19 mouse cellular contexts compared by ENCODE assay signal in the genomic region with DNA sequence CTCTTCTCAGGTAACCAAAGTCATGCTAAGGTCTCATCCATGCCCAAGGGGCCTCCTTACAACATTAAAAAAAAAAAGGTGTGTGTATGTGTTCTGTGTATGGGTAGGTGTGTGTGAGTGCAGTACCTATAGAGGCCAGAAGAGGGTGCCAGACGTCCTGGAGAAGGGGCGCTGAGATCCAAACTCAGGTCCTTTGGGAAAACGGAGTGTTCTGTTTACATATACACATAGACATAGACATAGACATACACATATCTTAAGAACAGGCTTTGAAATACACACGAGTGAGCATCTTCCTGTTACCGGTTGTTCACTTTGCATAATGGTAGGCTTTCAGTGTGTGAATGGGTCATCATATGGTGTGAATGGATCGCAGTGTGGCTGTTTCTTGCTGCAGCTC. TPM values are rescaled to one million over a fixed set of nuclear protein-coding genes. Genes with fewer than 3 reads are reported as not detected.
A peak's percentile ranks its signal among the peaks of the same experiment; 100 is the strongest.
DNase-seq lines count a peak whose midpoint lies in the region; ATAC-seq and TF ChIP-seq lines count a peak whose summit lies in the region.
"Had no signal": no experiment of that assay in that cellular context is flagged by ENCODE, and none has a peak within 500 bp of the region (broad histone marks: within the 10 kb centered on the region; RNA-seq: fewer than 3 reads in every experiment).

No protein-coding gene starts in this region.

- H3K79me2 ChIP-seq in heart, adult 2 months (replicated peaks; ENCODE audit: control insufficient read depth, insufficient read depth, low read length) = no peaks in the 10 kb centered on the region
- H3K79me2 ChIP-seq in CH12.LX (replicated peaks; ENCODE audit: control insufficient read depth, extremely low read depth, insufficient read depth, poor library complexity, severe bottlenecking) = peaks cover 13% of the 10 kb centered on the region

- H3K4me2 ChIP-seq in CH12.LX (ENCODE audit: insufficient read depth, low read depth, poor library complexity, severe bottlenecking) = no peak overlapping the region
- H3K4me2 ChIP-seq in midbrain, embryonic 16.5 days (ENCODE audit: low read length) = no peak overlapping the region
- H3K4me2 ChIP-seq: liver, embryonic 15.5 days; midbrain, embryonic 13.5 days; neural tube, embryonic 15.5 days had no signal

- peak; percentile 60 for TF ChIP-seq CTCF in heart, adult 2 months (IDR thresholded peaks at IDR 0.05)
- TF ChIP-seq CTCF in lung, adult 2 months (IDR thresholded peaks at IDR 0.05; ENCODE audit: insufficient read depth, low read length) = peak; percentile 42; the same call in 1 of the 2 replicates
- TF ChIP-seq CTCF in CH12.LX (conservative IDR thresholded peaks at IDR 0.05 in 1 of 2, IDR thresholded peaks at IDR 0.05 in 1 of 2; ENCODE audit: low read depth in 2 of 2, low read length in 2 of 2) = peak; percentile 23 to 38; a peak in 1 of 4 replicates

- no peak; the same call in none of the 2 replicates for TF ChIP-seq RAD21 in CH12.LX (IDR thresholded peaks at IDR 0.05; ENCODE audit: low read depth, low read length)

- no peak for ATAC-seq in midbrain, embryonic 16.5 days
- ATAC-seq: midbrain, embryonic 13.5 days had no signal

- H3K27me3 ChIP-seq in heart, adult 2 months (ENCODE audit: control insufficient read depth, insufficient read depth, low read length) = no peaks in the 10 kb centered on the region
- H3K27me3 ChIP-seq in heart, embryonic 10.5 days (ENCODE audit: insufficient read depth, poor library complexity, severe bottlenecking) = no peaks in the 10 kb centered on the region
- H3K27me3 ChIP-seq in CH12.LX (replicated peaks) = no peaks in the 10 kb centered on the region
- H3K27me3 ChIP-seq in midbrain, embryonic 16.5 days (ENCODE audit: control insufficient read depth, insufficient read depth, low read depth, low read length) = no peaks in the 10 kb centered on the region
- H3K27me3 ChIP-seq: liver, embryonic 15.5 days; midbrain, embryonic 13.5 days; neural tube, embryonic 15.5 days had no signal

- no peak for TF ChIP-seq EP300 in heart, adult 2 months (IDR thresholded peaks at IDR 0.05; ENCODE audit: insufficient read depth, low read depth, low read length)
- TF ChIP-seq EP300 in CH12.LX (IDR thresholded peaks at IDR 0.05; ENCODE audit: low read length) = no peak

- no peaks in the 10 kb centered on the region; the same call in 1 of the 2 replicates for H3K36me3 ChIP-seq in heart, adult 2 months (ENCODE audit: control insufficient read depth, insufficient read depth, low read length)
- H3K36me3 ChIP-seq in heart, embryonic 10.5 days = peaks cover 21% of the 10 kb centered on the region
- peaks cover 1 to 19% of the 10 kb centered on the region in 2 experiments for H3K36me3 ChIP-seq in CH12.LX (replicated peaks in 1 of 2; ENCODE audit: control insufficient read depth in 1 of 2, insufficient read depth in 1 of 2, low read length in 1 of 2)
- H3K36me3 ChIP-seq in midbrain, embryonic 16.5 days (ENCODE audit: control insufficient read depth, insufficient read depth, low read length) = peaks cover under 1% of the 10 kb centered on the region; the same call in 1 of the 2 replicates

- WGBS in heart, adult 2 months = 90% methylated on average over 6 of the region's 6 CpGs
- WGBS in heart, embryonic 10.5 days = 88% methylated on average over 6 of the region's 6 CpGs
- 89% methylated on average over 6 of the region's 6 CpGs for WGBS in lung, adult 2 months
- WGBS in midbrain, embryonic 16.5 days = 91% methylated on average over 6 of the region's 6 CpGs

- TF ChIP-seq POLR2A in heart, adult 2 months (IDR thresholded peaks at IDR 0.05; ENCODE audit: insufficient read depth, low read depth, low read length) = no peak
- TF ChIP-seq POLR2A in lung, adult 2 months (IDR thresholded peaks at IDR 0.05; ENCODE audit: borderline replicate concordance, extremely low read depth, low read depth, low read length) = no peak
- no peak for TF ChIP-seq POLR2A in CH12.LX (IDR thresholded peaks at IDR 0.05; ENCODE audit: low read depth, low read length)

- in situ Hi-C loops in CH12.LX (cut with MboI; ENCODE audit: low pct_ligation_motif_present, low pct_unique_long_range_greater_than_20kb, low sequenced_read_pairs) = no loop called here

- H3K27ac ChIP-seq in heart, adult 2 months = no peak overlapping the region
- H3K27ac ChIP-seq in heart, embryonic 10.5 days = no peak overlapping the region
- H3K27ac ChIP-seq in CH12.LX (ENCODE audit: insufficient read depth, low read depth) = no peak overlapping the region
- H3K27ac ChIP-seq in midbrain, embryonic 16.5 days (ENCODE audit: low read length) = no peak overlapping the region
- H3K27ac ChIP-seq: embryonic facial prominence, embryonic 10.5 days; midbrain, embryonic 13.5 days; neural tube, embryonic 15.5 days had no signal

- no peaks in the 10 kb centered on the region for H3K9me3 ChIP-seq in heart, embryonic 10.5 days
- H3K9me3 ChIP-seq in CH12.LX (replicated peaks; ENCODE audit: low read length) = peaks cover 7% of the 10 kb centered on the region
- no peaks in the 10 kb centered on the region for H3K9me3 ChIP-seq in midbrain, embryonic 16.5 days (replicated peaks; ENCODE audit: control insufficient read depth, low read length, poor library complexity, severe bottlenecking)
- H3K9me3 ChIP-seq: embryonic facial prominence, embryonic 10.5 days; liver, embryonic 15.5 days; midbrain, embryonic 13.5 days; neural tube, embryonic 15.5 days had no signal

- intact Hi-C loops in heart, adult 2 months (cut with DNase I) = loop anchor here (2.0 kb wide), 1 partner anchor 13 kb away; no protein-coding TSS in a partner anchor

- no peak overlapping the region for H3K4me3 ChIP-seq in heart, adult 2 months
- no peak overlapping the region for H3K4me3 ChIP-seq in heart, embryonic 10.5 days
- H3K4me3 ChIP-seq in lung, adult 2 months (replicated peaks; ENCODE audit: extremely low read depth, low read depth, low read length) = no peak overlapping the region
- no peak overlapping the region for H3K4me3 ChIP-seq in CH12.LX (replicated peaks in 1 of 3; ENCODE audit: low read depth in 2 of 3, low read length in 2 of 3, poor library complexity in 1 of 3)
- H3K4me3 ChIP-seq in midbrain, embryonic 16.5 days (ENCODE audit: low read depth, low read length) = no peak overlapping the region
- H3K4me3 ChIP-seq: embryonic facial prominence, embryonic 10.5 days; liver, embryonic 15.5 days; midbrain, embryonic 13.5 days; neural tube, embryonic 15.5 days had no signal

- H3K4me1 ChIP-seq in heart, adult 2 months (ENCODE audit: control insufficient read depth, insufficient read depth, low read length) = peaks cover 9% of the 10 kb centered on the region
- peaks cover 37% of the 10 kb centered on the region for H3K4me1 ChIP-seq in heart, embryonic 10.5 days
- H3K4me1 ChIP-seq in lung, adult 2 months (ENCODE audit: control insufficient read depth, insufficient read depth, low read length) = peaks cover 4% of the 10 kb centered on the region
- peaks cover 5 to 14% of the 10 kb centered on the region in 2 experiments for H3K4me1 ChIP-seq in CH12.LX (ENCODE audit: control insufficient read depth in 1 of 2, insufficient read depth in 2 of 2)
- H3K4me1 ChIP-seq in midbrain, embryonic 16.5 days (ENCODE audit: control insufficient read depth, insufficient read depth, low read length) = peaks cover 19% of the 10 kb centered on the region

- H3K9ac ChIP-seq in heart, adult 2 months (ENCODE audit: low read depth, low read length) = no peak overlapping the region
- no peak overlapping the region for H3K9ac ChIP-seq in CH12.LX (ENCODE audit: insufficient read depth, low read depth)
- H3K9ac ChIP-seq in midbrain, embryonic 16.5 days (ENCODE audit: low read depth, low read length) = no peak overlapping the region
- H3K9ac ChIP-seq: liver, embryonic 15.5 days; midbrain, embryonic 13.5 days; neural tube, embryonic 15.5 days had no signal

- dilution Hi-C loops in CH12.LX (cut with MboI; ENCODE audit: extremely low pct_ligation_motif_present, extremely low pct_unique_long_range_greater_than_20kb, low sequenced_read_pairs) = no loop called here

- no peak for DNase-seq in heart, adult 2 months
- no peak for DNase-seq in heart, embryonic 10.5 days (ENCODE audit: low spot score)
- DNase-seq in lung, adult 2 months = no peak
- no peak for DNase-seq in lung, postnatal 10 days
- no peak for DNase-seq in CH12.LX (ENCODE audit: extremely low read depth)
- DNase-seq in ZHBTc4 (ENCODE audit: low read depth, low spot score) = peak; percentile 84
- DNase-seq in cerebellum, postnatal 36 days = no peak
- DNase-seq: adrenal gland, postnatal 25 days; cerebellum, adult 18-20 months; heart, adult 18-20 months; heart, postnatal 36 days; kidney, adult 18-20 months; thymus, postnatal 36 days had no signal

RNA-seq across cellular contexts. Expression of gene Sumo3, which starts 1.8 kb away (rescaled TPM):
- 10 to 100 TPM; 66.4 to 67.8 TPM for total RNA-seq in heart, adult 2 months (2021)
- polyA plus RNA-seq in heart, adult 2 months (2012; rRNA removed) = 122 and 167 TPM in 2 replicates
- polyA plus RNA-seq in heart, embryonic 10.5 days (2016; fragmentation: Nextera tagmentation; extraction: Ambion mirVana) = 235 and 306 TPM in 2 replicates
- polyA plus RNA-seq in lung, adult 2 months (2012; rRNA removed) = 201 and 261 TPM in 2 replicates
- 54.4 and 57.2 TPM in 2 replicates for total RNA-seq in CH12.LX (2012; rRNA removed)
- 81.2 TPM in 2 replicates for total RNA-seq in CH12.LX (2014; rRNA removed)
- 87.9 and 130 TPM in 2 replicates for polyA plus RNA-seq in CH12.LX (2012; ENCODE audit: insufficient read length, low read depth)
- 315 and 350 TPM in 2 replicates for polyA plus RNA-seq in midbrain, embryonic 16.5 days (2015; fragmentation: Nextera tagmentation; extraction: Ambion mirVana)

RNA-seq across cellular contexts. Expression of gene Gm49325, which starts 1.9 kb away (rescaled TPM):
- total RNA-seq in heart, adult 2 months (2021) = 10 to 100 TPM; 15.5 to 15.8 TPM
- polyA plus RNA-seq in heart, adult 2 months (2012; rRNA removed) = not detected in 2 replicates
- 2.1 and 2.7 TPM in 2 replicates for polyA plus RNA-seq in heart, embryonic 10.5 days (2016; fragmentation: Nextera tagmentation; extraction: Ambion mirVana)
- polyA plus RNA-seq in lung, adult 2 months (2012; rRNA removed) = not detected in 2 replicates
- 0.55 TPM in 1 of 2 replicates, not detected in the other for total RNA-seq in CH12.LX (2012; rRNA removed)
- 1.1 TPM in 1 of 2 replicates, not detected in the other for total RNA-seq in CH12.LX (2014; rRNA removed)
- 26.9 and 54.0 TPM in 2 replicates for polyA plus RNA-seq in CH12.LX (2012; ENCODE audit: insufficient read length, low read depth)
- polyA plus RNA-seq in midbrain, embryonic 16.5 days (2015; fragmentation: Nextera tagmentation; extraction: Ambion mirVana) = 1.5 and 2.9 TPM in 2 replicates
- polyA plus RNA-seq: spleen, adult 2 months had no signal

RNA-seq across cellular contexts. Expression of gene Ube2g2, which starts 18.0 kb away (rescaled TPM):
- total RNA-seq in heart, adult 2 months (2021) = 10 to 100 TPM; 74.6 to 80.9 TPM
- polyA plus RNA-seq in heart, adult 2 months (2012; rRNA removed) = 53.5 and 69.7 TPM in 2 replicates
- polyA plus RNA-seq in heart, embryonic 10.5 days (2016; fragmentation: Nextera tagmentation; extraction: Ambion mirVana) = 83.1 and 92.1 TPM in 2 replicates
- 41.6 and 54.2 TPM in 2 replicates for polyA plus RNA-seq in lung, adult 2 months (2012; rRNA removed)
- total RNA-seq in CH12.LX (2012; rRNA removed) (28.7 and 41.2 TPM in 2 replicates), CH12.LX (2014; rRNA removed) (32.6 and 40.8 TPM in 2 replicates)
- polyA plus RNA-seq in CH12.LX (2012; ENCODE audit: insufficient read length, low read depth) = 59.4 and 72.2 TPM in 2 replicates
- polyA plus RNA-seq in midbrain, embryonic 16.5 days (2015; fragmentation: Nextera tagmentation; extraction: Ambion mirVana) = 80.9 and 81.8 TPM in 2 replicates

RNA-seq across cellular contexts. Expression of gene Pttg1ip, which starts 22.6 kb away (rescaled TPM):
- total RNA-seq in heart, adult 2 months (2021) = 100 to 1,000 TPM; 131 to 132 TPM
- polyA plus RNA-seq in heart, adult 2 months (2012; rRNA removed) = 119 and 168 TPM in 2 replicates
- 94.9 and 97.0 TPM in 2 replicates for polyA plus RNA-seq in heart, embryonic 10.5 days (2016; fragmentation: Nextera tagmentation; extraction: Ambion mirVana)
- polyA plus RNA-seq in lung, adult 2 months (2012; rRNA removed) = 199 and 223 TPM in 2 replicates
- total RNA-seq in CH12.LX (2012; rRNA removed) (20.7 and 21.7 TPM in 2 replicates), CH12.LX (2014; rRNA removed) (24.2 and 25.3 TPM in 2 replicates)
- polyA plus RNA-seq in CH12.LX (2012; ENCODE audit: insufficient read length, low read depth) = 18.9 and 20.3 TPM in 2 replicates
- polyA plus RNA-seq in midbrain, embryonic 16.5 days (2015; fragmentation: Nextera tagmentation; extraction: Ambion mirVana) = 63.6 and 70.8 TPM in 2 replicates
